Mouse (Mus musculus) neural tube, embryonic 13.5 days (tissue): ENCODE data around the gene Tmem131l. TPM values are rescaled to one million over a fixed set of nuclear protein-coding genes. Genes with fewer than 3 reads are reported as not detected.
A peak's percentile ranks its signal among the peaks of the same experiment; 100 is the strongest.

Source experiments
- ATAC-seq: fragments of 200-750 bp; cut with Nextera tagmentation; 2 replicates; pipeline ENCODE4 v1.8.0; 2017; ENCODE audit warnings: low read depth, mild to moderate bottlenecking, moderate TSS enrichment, moderate library complexity
- H3K27ac ChIP-seq: fragments of 300-500 bp; sonication (generic); replicated peaks from 2 replicates; pipeline ENCODE4 v1.5.1; 2015; ENCODE audit warnings: moderate library complexity, mild to moderate bottlenecking, inconsistent platforms
- H3K27me3 ChIP-seq: fragments of 300-500 bp; sonication (generic); 2 replicates; pipeline ENCODE4 v1.6.1; 2015; ENCODE audit warnings: mild to moderate bottlenecking, inconsistent platforms
- H3K36me3 ChIP-seq: fragments of 300-500 bp; sonication (generic); 2 replicates; pipeline ENCODE4 v1.6.1; 2015; ENCODE audit warnings: mild to moderate bottlenecking, inconsistent platforms
- H3K4me1 ChIP-seq: fragments of 300-500 bp; sonication (generic); replicated peaks from 2 replicates; pipeline ENCODE4 v1.6.1; 2015; ENCODE audit warnings: inconsistent platforms
- H3K4me2 ChIP-seq: fragments of 300-500 bp; sonication (generic); 2 replicates; pipeline ENCODE4 v1.6.1; 2015; ENCODE audit warnings: inconsistent platforms, mild to moderate bottlenecking, moderate library complexity
- H3K4me3 ChIP-seq: fragments of 300-500 bp; sonication (generic); 2 replicates; pipeline ENCODE4 v1.5.1; 2015; ENCODE audit warnings: mild to moderate bottlenecking, inconsistent platforms
- H3K9ac ChIP-seq: fragments of 300-500 bp; sonication (generic); 2 replicates; pipeline ENCODE4 v1.6.1; 2015; ENCODE audit warnings: moderate library complexity, mild to moderate bottlenecking, inconsistent platforms
- H3K9me3 ChIP-seq: fragments of 300-500 bp; sonication (generic); 2 replicates; pipeline ENCODE4 v1.6.1; 2016; ENCODE audit warnings: inconsistent platforms
- WGBS: fragments of 180-500 bp; shearing (Covaris S2); methylation state at CpG from one replicate; pipeline ENCODE4 v1.1.7; 2015; 5-methylcytosine and 5-hydroxymethylcytosine counted together
- polyA plus RNA-seq: library from polyadenylated mRNA; unstranded; fragments of >200 nt; fragmentation: Nextera tagmentation; extraction: Ambion mirVana; gene quantifications from 2 replicates; pipeline ENCODE4 v1.2.1, GENCODE M21; 2015

The Tmem131l gene
- polyA plus RNA-seq, 1 experiment from 2014 or later, result 75.3 TPM

DNA sequence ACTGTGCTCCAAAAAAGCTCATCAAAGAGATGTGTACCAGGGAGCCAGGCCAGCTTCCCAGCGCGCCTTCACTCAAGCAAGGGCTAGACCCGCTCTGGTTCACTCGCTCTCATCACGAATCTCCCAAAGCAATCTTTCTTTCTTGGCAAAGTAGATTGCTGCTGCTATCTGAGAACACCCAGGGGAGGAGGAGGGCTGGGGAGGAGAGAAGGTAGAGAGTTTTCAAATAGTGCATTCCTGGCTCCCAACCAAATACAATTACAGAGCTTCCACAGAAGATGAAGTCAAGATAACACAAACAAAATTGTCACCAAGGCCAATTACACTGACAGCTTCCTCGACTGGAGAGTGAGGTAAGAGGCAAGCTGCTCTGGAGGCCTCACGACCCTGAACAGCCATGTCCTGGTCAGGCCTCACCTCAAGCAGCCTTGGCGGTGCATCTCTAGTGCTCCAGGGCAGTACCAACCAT, 12.2 kb downstream of the Tmem131l start:
- H3K9me3 ChIP-seq, result no peaks in the 10 kb centered on the region
- H3K27me3 ChIP-seq, result no peaks in the 10 kb centered on the region
- H3K9ac ChIP-seq, result no peak overlapping the region
- no peak overlapping the region for H3K4me3 ChIP-seq
- H3K27ac ChIP-seq, result no peak overlapping the region
- no peak for ATAC-seq
- peaks cover 39% of the 10 kb centered on the region for H3K36me3 ChIP-seq
- no peak overlapping the region for H3K4me2 ChIP-seq
- peaks cover 56% of the 10 kb centered on the region for H3K4me1 ChIP-seq
- 82% methylated on average over 8 of the region's 8 CpGs for WGBS

GRCm38 (mm10) chr3:84024512-84025072, 15.4 kb downstream of the Tmem131l start:
- no peak overlapping the region for H3K4me3 ChIP-seq
- no peaks in the 10 kb centered on the region for H3K9me3 ChIP-seq
- peak overlapping the region; percentile 20 for H3K27ac ChIP-seq
- H3K27me3 ChIP-seq, result no peaks in the 10 kb centered on the region
- no peak overlapping the region for H3K4me2 ChIP-seq
- no peak overlapping the region for H3K9ac ChIP-seq
- H3K36me3 ChIP-seq, result peaks cover 18% of the 10 kb centered on the region
- ATAC-seq, result peak; percentile 22; the same call in 1 of the 2 replicates
- peaks cover 80% of the 10 kb centered on the region for H3K4me1 ChIP-seq
- WGBS, result 64% methylated on average over 12 of the region's 12 CpGs

DNA sequence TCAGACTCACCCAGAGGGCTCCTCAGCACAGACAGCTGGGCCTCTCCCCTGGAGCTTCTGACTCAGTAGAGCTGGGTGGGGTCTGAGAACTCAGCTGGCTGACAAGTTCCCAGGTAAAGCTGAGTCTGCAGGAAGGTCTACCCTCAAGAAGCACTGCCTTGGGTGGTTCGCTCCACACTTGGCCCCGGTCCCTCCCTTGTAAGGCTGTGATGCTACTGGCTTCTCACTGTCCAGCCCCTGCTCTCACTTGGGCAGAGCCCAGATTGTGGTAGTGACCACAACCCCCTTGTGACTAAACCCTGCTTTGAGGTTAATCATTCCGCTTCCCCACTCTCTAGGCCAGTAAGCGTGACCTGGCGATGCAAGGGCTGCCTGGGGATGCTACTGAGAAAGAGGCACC, 17.3 kb downstream of the Tmem131l start:
- H3K4me1 ChIP-seq, result peaks cover 70% of the 10 kb centered on the region
- H3K9ac ChIP-seq, result no peak overlapping the region
- no peaks in the 10 kb centered on the region for H3K9me3 ChIP-seq
- H3K36me3 ChIP-seq, result peaks cover 10% of the 10 kb centered on the region; the same call in 1 of the 2 replicates
- WGBS, result 70% methylated on average over 5 of the region's 5 CpGs
- H3K4me3 ChIP-seq, result no peak overlapping the region
- H3K27ac ChIP-seq, result no peak overlapping the region; the same call in 1 of the 2 replicates
- H3K27me3 ChIP-seq, result no peaks in the 10 kb centered on the region
- ATAC-seq, result no peak
- H3K4me2 ChIP-seq, result no peak overlapping the region

GRCm38 (mm10) chr3:84022201-84022584, 17.8 kb downstream of the Tmem131l start:
- Histone ChIP-seq H3K9ac (no peak overlapping the region), H3K4me3 (no peak overlapping the region), H3K36me3 (peaks cover 10% of the 10 kb centered on the region; the same call in 1 of the 2 replicates), H3K27me3 (no peaks in the 10 kb centered on the region), H3K4me1 (peaks cover 68% of the 10 kb centered on the region), H3K4me2 (no peak overlapping the region), H3K27ac (peak overlapping the region; percentile 30; the same call in 1 of the 2 replicates), H3K9me3 (no peaks in the 10 kb centered on the region)
- 87% methylated on average over 6 of the region's 6 CpGs for WGBS
- ATAC-seq, result peak; percentile 23; the same call in 1 of the 2 replicates

DNA sequence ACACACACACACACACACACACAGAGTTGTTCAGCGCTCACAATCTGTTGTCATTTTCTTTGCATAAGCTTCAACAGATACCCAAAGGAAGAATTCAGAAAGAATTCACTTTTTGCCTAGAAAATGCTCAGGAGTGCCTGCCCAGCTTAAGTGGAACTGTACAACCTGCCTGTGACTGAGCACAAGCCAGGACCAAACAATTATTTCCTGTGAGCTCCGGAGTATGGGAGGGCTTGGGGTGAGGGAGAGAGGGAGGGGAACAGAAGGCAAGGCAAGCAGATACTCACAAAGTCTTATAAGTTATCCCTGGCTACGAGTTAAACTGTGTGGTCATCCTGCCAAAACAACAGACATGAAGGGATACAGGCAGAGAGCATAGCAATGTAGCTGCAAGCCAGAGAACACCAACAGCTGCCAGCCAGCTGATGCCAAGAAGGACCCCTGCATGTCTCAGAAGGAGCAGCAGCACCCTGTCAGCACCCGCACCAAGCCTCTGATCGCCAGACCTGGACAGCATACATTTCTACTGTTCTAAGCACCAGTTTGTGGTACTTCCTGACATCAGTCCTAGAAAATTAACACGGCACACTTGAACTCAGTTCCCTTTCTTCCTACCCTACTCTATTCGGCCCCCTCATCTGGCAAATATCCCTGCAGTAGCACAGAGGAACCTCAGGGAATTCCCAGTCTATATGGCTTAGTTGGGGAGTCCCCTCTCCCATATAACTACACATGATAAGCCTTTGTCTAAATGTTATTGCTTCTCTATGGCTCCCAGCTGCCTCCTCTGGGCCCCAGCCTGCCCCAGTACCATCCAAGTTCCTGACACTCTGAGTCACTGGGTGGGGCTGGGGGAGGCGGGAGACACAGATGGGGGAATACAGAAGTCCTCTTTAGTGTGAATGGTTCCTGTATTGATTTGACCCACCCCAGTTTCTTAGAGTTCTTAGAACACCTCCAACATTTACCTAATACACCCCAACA, 18.5 kb downstream of the Tmem131l start:
- peak; percentile 40 for ATAC-seq
- Histone ChIP-seq H3K4me1 (peaks cover 62% of the 10 kb centered on the region), H3K27ac (0 out of 2 replicates have a peak overlapping the region, but pooled peaks have one; percentile 30), H3K9me3 (no peaks in the 10 kb centered on the region), H3K27me3 (no peaks in the 10 kb centered on the region), H3K4me3 (no peak overlapping the region), H3K36me3 (0 out of 2 replicates have a peak, but pooled peaks cover 5% of the 10 kb centered on the region), H3K4me2 (no peak overlapping the region), H3K9ac (no peak overlapping the region)
- 64% methylated on average over 8 of the region's 8 CpGs for WGBS

GRCm38 (mm10) chr3:84020528-84020927, 19.4 kb downstream of the Tmem131l start:
- WGBS, result 36% methylated on average over 3 of the region's 3 CpGs
- Histone ChIP-seq H3K27me3 (no peaks in the 10 kb centered on the region), H3K9me3 (no peaks in the 10 kb centered on the region), H3K4me2 (no peak overlapping the region), H3K4me3 (no peak overlapping the region), H3K4me1 (peaks cover 53% of the 10 kb centered on the region), H3K36me3 (0 out of 2 replicates have a peak, but pooled peaks cover 5% of the 10 kb centered on the region), H3K9ac (no peak overlapping the region), H3K27ac (no peak overlapping the region)
- ATAC-seq, result no peak

GRCm38 (mm10) chr3:84015484-84016016, 24.4 kb downstream of the Tmem131l start:
- Histone ChIP-seq H3K9ac (no peak overlapping the region), H3K27me3 (no peaks in the 10 kb centered on the region)
- whole genome bisulfite sequencing, result 88% methylated on average over 4 of the region's 4 CpGs

DNA sequence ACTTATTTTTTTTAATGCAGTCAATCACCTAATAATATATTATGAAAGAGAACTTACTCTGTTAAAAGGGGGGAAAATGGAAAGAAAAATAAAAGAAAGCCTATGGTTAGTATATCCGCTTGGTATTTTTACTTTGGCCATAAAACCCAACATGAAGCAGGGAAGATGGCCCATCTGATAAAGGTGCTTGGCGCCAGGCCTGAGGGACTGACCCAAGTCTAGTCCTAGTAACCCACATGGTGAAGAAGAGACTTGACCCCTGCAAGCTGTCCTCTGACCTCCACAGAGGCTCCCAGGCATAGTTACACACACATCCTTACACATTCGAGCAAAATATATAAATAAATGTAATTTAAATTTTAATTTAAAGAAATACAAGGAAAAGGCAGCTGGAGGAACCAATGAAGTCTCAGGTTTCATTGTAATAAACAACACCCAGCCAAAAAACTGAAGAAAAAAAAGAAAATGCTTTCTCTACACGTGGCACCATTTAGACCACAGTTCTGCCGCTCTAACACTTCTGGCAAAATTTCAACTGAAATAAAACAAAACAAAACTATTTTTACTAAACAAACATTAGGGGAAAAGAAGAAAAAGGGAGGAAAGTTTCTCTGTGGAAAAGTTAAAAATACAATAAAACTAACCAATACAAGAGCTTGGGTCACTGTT, 28.8 kb downstream of the Tmem131l start:
- Histone ChIP-seq H3K9ac (no peak overlapping the region), H3K9me3 (peaks cover 5% of the 10 kb centered on the region; the same call in 1 of the 2 replicates), H3K27ac (no peak overlapping the region), H3K4me3 (no peak overlapping the region), H3K4me1 (peaks cover 8% of the 10 kb centered on the region; the same call in 1 of the 2 replicates), H3K27me3 (no peaks in the 10 kb centered on the region), H3K36me3 (peaks cover 26% of the 10 kb centered on the region), H3K4me2 (no peak overlapping the region)
- WGBS, result 78% methylated on average over 5 of the region's 5 CpGs
- no peak for ATAC-seq

More at GRCm38 (mm10) chr3:84015484-84016016, 24.4 kb downstream of the Tmem131l start:
- Histone ChIP-seq H3K9me3 (peaks cover 5% of the 10 kb centered on the region; the same call in 1 of the 2 replicates), H3K4me2 (no peak overlapping the region), H3K36me3 (peaks cover 29% of the 10 kb centered on the region), H3K4me3 (no peak overlapping the region), H3K4me1 (peaks cover 6% of the 10 kb centered on the region), H3K27ac (no peak overlapping the region)
- ATAC-seq, result no peak

- Histone ChIP-seq H3K4me1 (peaks cover 29% of the 10 kb centered on the region), H3K27ac (no peak overlapping the region), H3K27me3 (no peaks in the 10 kb centered on the region), H3K9ac (no peak overlapping the region), H3K9me3 (no peaks in the 10 kb centered on the region), H3K4me3 (no peak overlapping the region), H3K4me2 (no peak overlapping the region), H3K36me3 (0 out of 2 replicates have a peak, but pooled peaks cover 2% of the 10 kb centered on the region)
- ATAC-seq, result no peak
- 92% methylated on average over 7 of the region's 7 CpGs for WGBS
These were observed 34.0 kb downstream of the Tmem131l start for GRCm38 (mm10) chr3:84005989-84006388.

DNA sequence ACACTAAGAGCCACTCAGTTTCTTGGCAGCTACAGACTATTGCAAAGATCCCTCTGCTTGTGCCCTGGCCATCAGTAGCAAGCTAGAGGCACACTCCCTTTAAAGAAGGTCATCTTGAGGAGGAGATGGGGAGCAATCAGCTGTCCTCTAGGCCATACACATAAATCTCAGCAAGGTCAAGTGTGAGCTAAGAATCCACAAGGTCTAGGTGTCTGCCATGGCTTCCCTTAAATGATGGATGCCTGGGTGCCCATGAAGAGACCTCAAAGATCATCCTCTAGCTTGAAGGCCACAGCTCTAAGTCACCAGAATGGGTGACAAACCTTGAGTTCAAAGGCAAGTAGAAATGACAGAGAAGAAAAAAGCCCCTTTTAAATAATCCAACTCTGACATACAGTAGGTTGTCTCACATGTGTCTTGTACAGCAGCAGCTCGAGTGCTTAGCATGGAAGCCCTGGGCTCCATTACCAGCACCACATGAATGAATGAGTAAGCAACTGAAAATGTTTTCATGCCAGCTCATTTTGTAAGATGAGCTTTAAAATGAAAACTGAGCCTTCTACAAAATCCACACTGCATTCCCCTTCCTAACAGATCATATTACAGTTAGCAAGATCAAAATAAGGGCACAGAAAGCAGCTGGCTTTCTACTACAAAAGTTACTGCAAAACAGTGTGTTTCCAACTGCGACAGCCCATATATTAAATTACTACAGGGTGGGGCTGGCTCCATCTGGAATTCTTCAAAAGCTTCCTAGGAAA, 35.5 kb downstream of the Tmem131l start:
- Histone ChIP-seq H3K9me3 (no peaks in the 10 kb centered on the region), H3K9ac (no peak overlapping the region), H3K4me3 (no peak overlapping the region), H3K36me3 (0 out of 2 replicates have a peak, but pooled peaks cover 2% of the 10 kb centered on the region), H3K27me3 (no peaks in the 10 kb centered on the region), H3K4me1 (peaks cover 27% of the 10 kb centered on the region), H3K27ac (no peak overlapping the region), H3K4me2 (no peak overlapping the region)
- 82% methylated on average over 2 of the region's 2 CpGs for WGBS
- no peak for ATAC-seq
